Mouse (Mus musculus) heart, postnatal 4 days (tissue): ENCODE measurements around the gene Zcchc2. TPM values are rescaled to one million over a fixed set of nuclear protein-coding genes. Genes with fewer than 3 reads are reported as not detected.
A peak's percentile ranks its signal among the peaks of the same experiment; 100 is the strongest.

ENCODE experiments used
- DNase-seq: peaks from one replicate; pipeline ENCODE4 v3.0.0; 2021
- total RNA-seq, 2 experiments: library from RNA; stranded (reverse); gene quantifications; 2 replicates each; pipeline ENCODE4 v1.2.3; 2021

Gene Zcchc2
- 1 to 10 TPM; 8.7 to 9.1 TPM for total RNA-seq

DNA sequence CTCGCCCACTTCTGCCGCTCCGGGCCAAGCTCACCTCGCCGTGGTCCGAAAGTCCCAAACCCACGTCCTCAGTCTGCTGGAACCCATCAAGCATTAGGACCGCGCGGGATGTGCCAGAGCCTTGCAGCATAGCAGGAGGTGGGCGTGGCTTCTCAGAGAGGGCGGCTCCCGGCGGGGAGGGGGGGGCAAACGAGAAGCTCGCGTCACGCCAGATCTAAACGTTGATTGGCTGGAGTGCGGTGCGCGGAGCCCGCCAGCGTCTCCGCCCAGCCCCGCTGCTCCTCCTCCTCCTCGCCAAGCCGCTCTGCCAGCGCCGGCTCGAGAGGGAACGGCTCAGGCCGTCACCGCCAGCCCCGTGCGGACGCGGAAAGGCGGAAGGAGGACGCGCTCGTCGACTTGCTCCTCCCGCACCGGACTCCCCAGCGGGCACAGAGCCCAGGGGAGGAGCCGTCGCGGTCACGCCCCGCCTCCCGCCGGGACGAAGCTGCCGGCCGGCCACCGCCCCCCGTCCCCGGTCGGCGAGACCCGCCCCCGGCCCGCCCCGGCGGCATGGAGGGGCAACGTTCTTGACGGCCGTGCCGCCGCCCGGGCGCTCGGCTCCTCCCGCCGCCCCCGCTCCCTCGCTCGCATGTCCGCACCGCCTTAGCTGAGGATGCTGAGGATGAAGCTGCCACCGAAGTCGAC, at the start of gene Zcchc2:
Gene Zcchc2, plus strand, starts transcription at position 269 of the 684 bp plus-strand sequence.
- peak; percentile 99 for DNase-seq

DNA sequence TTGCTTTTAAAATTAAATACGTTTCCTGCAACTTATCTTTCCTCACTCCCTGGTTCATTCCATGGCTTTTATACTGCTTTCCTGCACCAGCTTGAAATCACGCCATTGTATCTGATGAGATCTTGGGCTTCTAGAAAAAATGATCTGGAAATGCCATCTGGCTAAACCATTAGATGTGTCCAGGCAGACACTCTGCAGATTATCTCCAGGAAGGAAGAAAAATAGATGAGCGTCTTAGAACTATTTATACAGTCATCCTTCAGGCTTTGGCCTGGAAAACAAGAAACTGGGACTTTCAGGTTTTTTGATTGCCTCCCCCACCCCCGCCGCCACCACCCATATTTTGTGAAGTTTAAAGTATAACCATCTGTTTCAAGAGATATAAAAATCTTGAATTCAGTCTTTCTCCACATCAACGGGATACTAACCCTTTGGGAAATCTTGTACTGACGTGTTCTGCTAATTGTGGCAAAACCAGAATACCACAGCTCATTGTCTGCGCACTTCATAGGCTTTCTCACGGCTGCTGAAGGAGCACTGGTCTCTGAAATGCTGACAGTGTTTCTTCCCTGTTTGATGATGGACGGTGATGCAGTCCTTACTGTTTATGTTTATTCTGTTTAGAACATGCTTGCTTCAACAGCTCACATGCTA, 45.2 kb upstream of the Zcchc2 start:
- no peak for DNase-seq

DNA sequence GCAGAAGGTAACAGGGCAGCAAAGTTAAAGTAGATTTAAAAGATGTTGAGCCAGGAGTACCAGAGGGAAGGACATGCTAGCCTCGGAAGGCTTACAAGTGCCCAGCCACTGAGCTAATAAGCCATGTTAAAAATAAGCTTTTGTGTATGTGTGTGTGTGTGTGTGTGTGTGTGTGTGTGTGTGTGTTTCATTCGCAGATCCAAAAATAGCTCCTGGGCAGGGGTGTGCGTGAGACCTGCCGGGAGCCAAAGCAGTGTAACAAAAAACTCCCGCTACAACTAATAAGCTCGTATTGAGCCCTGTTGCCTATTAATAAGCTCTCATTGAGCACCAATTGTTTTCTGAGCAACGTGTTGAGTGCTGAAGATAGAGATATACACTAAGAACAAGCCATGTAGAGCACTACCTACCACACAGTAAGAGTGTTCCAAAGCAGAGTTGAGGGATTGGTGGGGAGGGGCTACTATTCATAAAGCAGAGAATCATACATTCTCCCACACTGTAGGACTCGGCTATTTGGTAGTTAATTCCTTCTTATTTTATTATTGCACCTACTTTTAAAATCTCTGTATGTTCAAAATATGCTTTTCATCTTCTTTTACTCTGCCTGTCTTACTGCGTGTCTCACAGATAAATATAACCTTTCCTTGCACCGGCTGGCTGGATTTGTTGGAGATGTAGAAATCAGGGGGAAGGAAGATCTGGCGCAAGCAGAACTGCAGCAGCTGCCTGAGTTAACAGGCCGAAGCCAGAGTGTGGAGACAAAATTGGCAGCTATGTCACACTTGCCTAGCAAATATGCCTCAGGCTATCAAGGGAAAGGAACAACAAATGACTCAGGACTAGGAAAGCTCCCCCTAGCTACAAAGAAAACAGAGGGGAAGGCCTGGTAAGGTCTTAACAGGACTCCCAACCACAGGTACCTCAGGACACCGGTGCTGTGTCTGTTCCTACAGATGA, 43.3 kb upstream of the Zcchc2 start:
- DNase-seq = peak; percentile 45

DNA sequence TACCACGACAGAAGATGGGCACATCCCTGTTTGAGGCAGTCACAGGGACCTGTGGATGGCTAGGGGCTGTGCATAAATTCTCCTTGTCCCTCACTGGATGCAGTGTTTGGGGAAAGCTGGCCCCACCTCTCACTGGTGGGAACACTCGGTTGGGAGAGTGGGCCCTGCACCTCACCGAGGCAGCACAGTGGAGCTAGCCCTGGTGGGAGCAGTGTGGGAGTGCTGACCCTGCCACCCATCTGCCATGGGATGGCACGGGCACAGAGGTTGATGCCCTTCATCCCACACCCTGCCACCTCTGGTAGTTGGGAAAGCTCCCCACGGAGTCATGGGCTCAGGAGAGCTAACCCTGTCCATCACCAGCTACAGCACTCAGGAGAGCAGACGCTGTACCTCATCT, 41.9 kb upstream of the Zcchc2 start:
- DNase-seq = no peak

DNA sequence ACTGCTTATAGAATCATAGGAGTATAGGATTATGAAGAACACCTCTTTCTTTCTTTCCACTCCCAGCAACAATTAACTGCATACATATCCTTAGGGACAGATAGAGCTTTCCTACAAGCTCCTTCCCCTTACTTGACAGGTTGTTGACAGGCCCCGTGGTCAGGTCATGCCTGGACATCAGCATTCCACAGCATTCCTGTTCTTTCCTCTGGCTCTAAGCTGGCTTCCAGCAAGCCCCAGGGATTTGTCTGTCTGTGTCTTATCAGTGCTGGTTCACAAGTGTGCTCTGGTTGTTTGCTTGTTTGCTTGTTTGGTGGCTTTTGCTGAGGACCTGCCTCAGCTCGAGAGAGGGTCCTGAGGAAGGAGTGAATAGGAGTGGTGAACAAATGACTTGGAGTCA, 36.6 kb upstream of the Zcchc2 start:
- no peak for DNase-seq

DNA sequence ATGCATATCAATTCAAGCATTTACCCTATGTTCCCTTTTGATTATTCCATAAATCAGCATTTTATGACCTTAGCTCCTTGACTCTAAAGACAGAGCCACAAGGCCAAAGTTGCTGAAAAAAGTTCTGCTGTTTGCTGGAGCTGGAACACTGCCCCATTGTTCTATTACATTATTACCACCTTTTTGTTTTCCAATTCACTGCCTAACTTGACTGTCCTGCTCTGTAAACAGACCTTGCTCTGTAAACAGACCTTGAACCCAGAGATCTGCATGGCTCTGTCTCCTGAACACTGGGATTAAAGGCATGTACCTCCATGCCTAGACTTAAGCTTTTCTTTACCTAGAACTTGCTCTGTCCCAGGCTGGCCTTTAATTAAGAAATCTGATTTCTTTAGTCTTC, 36.2 kb upstream of the Zcchc2 start:
- no peak for DNase-seq

DNA sequence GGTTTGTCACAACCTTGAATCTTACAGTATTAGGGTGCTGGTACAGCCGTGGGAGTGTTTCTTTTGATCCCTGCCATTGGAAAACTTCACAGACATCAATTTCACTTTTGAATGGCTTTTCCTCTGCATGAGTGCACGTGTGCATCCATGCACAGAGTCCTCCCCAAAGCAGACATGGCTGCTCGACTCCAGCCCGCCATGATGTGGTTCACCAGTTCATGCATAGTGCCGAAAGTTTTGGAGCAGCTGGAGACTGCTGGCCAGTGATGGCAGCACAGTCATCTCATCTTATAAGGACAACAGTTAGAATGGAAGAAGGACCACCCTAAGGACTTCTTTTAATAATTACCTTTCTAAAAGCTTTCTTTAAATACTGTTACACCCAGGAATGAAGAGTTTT, 34.1 kb upstream of the Zcchc2 start:
- DNase-seq = no peak

DNA sequence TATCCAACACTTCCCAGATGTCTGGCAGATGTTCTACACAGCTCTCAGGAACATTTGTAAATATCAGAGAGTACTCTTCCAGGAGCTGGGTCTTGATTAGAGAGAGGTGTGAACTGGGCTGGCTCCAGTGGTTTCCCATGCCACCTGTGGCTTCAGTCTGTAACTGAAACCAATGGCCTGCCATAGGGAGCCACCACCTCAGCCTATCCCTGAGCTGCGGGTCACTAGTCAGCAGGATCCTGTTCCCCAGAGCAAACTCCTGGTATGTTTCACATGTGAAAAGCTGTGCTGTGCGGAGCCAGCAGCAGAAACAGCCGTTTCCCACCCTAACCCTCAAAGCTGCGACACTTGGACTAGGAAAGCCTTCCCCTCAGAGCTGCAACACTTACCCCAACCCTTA, 28.7 kb upstream of the Zcchc2 start:
- no peak for DNase-seq

DNA sequence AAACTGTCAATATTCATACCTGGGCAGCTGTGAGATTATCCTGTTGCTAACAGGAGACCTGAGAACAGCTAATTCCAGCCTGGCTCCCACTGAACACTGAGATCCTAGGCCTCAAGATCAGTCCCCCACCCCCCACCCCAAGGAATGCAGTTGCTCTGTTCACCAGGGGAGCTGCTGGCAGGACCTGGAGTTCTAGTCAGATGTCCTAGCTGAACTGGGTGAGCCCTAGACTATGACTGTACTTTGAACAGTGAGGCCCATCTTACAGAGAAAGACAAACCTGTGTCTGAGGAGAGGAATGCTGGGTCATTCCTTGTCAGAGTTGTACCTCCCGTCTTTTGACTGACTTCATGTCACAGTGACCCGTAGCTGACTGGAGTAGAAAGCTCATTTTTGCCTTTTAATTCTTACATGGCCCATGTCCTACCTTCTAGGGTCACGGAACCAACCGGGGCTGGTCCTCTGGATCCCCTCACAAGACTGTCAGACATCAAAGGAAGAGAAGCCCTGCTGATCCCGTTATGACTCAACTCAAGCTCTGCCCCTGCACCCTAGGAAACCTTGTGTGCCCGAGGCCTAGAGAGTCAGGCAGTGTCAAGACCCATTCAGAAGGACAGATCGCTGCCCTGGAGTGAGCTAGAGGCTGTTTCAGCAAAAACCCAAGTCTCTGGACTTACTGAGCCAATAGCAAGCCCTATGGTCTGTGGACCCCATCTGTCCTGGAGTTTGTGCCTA, 28.0 kb upstream of the Zcchc2 start:
- DNase-seq = no peak

DNA sequence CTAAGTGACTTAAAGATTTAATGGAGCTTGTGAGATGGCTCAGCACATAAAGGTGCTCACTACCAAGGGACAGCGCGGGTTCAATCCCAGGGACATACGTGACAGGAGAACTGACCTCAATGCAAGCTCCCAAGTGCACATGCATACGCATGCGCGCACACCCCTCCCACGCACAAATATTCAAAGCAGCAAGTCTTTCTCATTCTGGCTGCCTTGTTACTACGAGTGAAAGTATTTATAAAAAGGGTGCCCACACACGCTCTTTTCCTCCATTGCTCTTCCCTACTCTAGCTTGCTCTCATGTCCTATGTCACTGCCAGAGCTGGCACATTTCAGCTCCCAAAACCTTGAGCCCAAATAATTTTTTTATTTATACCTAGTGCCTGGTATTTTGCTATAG, 27.4 kb upstream of the Zcchc2 start:
- DNase-seq = no peak

DNA sequence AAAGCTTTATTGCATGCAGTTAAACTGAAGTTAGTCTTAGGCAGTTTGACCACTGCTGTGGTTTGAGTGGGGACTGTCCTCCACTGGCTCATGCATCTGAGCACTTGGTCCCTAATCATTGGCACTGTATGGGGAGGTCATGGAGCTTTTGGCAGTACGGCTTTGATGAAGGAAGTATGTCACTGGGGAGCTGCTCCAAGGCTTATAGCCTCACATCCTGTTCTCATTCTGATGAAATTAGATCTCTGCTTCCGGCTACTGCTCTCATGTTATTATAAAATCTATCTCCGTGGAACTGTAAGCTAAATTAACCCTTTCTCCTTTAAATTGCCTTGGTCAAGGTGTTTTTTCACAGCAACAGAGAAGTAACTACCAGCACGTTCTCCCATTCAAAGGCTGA, 25.7 kb upstream of the Zcchc2 start:
- DNase-seq = no peak

DNA sequence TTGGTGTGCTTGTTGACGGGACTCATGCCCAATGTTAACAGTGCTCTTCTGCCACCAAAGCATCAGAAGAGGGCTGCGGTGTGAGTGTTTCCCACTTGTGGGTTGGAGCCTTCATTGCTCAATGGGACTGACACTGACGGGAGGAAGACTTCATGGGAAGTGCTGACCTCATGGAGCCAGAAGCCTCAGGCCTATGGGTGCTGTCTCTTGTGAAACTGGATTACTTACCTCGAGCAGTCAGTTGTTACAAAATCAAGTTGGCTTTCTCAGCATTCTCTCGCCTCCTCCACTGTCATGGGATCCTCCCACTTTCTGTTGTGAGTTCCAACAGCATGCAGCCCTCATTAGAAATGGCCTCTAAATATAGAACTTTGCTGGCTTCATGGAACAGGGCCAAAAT, 25.0 kb upstream of the Zcchc2 start:
- DNase-seq = no peak

DNA sequence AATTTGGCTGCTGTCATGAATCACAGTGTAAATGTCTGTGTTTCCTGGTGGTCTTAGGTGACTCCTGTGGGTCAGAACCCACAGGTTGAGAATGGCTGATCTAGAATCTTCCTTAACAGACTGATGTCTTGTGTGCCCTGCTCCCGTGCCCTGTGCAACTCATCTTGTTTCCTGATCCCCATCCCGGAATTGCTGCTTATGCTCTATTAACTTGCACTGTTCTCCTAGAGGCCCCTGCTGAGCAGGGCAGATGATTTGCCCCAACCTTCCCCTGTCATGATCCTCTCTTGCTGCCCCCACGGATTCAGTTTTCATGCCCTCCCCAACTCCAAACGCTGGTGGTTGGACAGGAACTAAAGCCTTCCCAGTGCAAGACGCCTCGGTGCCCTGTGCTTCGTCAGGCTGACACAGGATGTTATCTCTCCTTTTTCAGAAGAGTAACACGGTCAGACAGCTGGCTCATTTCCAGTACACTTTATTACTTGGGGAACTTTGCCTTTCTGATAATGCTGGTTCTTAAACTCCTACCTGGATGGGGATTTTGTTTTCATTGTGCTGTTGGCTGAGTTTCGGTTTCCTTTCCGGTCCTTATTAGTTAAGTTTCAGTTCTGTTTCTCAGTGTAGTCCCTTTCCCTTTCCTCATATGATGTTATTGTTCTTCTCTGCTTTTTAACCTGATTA, 18.6 kb upstream of the Zcchc2 start:
- peak; percentile 47 for DNase-seq

DNA sequence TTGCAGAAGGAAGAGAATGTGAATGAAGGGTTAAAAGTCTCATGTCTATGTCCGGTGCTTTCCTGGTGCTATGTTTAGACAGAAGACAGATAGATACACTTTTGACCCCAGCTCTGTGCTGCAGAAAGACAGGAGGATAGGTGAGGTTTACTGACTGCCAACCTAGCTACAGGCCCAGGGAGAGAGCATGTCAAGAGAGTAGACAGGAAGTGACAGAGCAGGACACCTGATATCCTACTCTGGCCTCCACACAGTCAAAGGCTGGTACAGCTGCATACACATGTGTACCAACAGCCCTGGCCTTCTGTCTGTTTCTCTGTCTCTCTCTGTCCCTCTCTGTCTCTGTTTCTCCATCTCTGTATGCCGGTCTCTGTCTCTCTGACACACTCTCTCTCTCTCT, 16.2 kb upstream of the Zcchc2 start:
- no peak for DNase-seq

DNA sequence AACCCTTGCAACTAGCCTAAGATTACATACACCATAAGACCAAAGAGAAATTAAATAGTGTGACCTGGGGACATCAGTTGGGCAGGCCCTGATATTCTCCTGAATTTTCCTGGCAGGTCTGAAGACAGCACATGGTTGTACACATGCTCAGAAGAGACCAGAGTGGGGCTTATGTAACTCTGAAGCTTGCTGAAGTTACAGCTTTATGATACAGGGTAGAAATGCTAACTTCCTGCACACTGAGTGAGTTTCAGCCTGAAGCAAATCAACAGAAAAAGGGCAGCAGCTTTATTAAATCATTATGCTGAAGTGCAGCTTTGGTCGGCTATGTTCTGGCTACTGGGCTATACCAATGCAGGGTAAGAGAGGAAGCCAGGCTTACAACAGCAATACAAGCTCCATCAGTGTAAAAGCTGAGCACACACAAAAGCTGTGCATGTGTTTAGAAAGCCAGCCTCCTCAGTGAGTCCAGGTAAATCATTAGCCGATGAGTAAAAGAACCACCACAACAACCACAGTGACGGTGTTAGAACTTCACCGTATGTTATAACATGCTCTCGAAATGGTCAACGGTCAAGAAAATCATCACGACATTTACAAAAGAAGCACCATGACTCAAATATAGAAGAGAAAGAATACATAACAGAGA, 12.6 kb upstream of the Zcchc2 start:
- DNase-seq = no peak

DNA sequence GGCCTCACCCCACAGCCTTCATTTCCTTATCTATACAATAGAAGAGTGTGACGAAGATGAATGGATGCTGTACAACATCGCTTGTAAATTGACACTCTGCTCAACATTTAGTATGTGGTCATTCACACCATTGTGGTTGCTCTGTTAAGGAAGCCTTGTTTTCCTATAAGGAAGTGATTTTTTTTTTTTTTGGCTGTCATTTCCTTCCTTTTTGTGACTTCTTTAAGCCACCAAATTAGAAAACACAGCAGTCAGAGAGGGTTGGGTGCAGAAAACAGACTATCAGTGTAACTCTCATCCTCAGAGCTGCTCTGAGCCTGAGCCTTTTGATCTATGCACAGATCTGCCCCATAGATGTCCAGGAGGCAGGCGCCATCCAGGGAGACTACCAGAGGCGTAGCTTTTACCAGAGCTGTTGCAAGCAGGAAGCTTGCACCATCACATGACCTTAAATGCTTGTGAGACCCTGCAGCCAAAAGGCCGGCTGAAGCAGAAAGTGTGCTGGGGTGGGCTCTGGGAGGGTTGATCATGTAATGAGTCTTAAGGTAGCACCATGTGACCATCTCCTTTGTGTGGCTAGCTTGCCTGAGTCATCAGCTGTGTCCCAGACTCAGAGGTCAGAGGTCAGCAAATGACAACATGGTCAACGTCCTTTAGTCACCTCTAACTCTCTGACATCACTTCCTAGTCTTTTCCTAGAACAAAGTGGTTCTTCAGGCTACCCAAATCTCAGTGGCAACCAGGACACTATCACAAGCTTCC, 9.2 kb upstream of the Zcchc2 start:
- DNase-seq = no peak

DNA sequence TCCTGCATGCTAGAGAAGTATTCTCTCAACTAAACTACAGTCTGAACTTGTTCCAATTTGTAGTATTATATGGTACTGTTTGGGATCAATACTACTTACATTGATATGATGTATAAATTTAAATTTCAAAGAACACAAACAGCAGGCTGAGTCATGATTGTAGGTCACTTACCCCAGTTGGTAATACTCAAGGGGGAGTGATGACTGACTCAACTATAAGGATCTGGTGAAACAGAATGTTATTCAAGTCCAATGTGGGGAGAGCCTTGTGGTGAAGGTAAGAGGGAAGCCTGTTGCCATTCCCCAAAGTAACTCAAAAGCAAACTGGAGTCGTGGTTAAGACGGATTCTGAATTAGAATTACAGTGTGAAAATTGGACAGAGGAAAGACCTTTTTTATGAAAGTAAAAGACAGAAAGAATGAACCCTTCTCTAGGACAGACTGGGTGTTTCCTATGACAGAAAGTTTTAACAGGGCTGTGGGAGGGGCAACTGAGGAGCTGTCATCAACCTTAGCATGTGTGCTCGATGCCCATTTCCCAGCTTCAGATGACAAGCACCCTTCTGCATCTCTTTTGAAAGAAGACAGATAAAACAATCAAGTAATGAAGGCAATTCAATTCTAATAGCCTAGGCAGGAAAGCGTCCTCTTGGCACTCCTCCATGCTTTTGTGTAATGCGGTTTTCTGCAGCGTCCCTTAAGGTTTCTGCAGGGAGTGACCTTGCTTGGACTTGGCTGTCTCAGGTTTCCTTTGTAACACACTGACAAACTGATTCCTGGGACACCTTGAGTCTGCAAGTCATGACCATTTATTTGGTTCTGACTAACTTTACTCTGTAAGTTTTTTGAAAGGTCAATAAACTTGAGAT, 7.5 kb upstream of the Zcchc2 start:
- DNase-seq = peak; percentile 52

DNA sequence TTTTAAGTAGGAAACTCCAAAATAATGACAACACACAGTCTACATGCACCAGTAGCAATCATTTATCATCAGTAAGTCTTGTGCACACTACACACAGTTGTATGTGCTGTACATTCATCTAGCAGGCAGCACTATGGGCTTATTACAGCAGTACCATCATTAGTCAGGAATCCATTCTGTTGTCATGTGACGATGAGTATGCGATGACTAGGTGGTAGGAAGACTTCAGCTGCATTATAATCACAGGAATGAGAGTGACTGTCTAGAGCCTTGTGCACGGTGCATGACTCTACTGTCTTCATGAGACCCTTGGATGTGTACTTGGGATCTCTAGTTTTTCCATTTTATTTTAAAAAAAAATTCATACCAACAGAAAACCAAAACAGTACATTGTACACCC, 6.0 kb upstream of the Zcchc2 start:
- DNase-seq = no peak

DNA sequence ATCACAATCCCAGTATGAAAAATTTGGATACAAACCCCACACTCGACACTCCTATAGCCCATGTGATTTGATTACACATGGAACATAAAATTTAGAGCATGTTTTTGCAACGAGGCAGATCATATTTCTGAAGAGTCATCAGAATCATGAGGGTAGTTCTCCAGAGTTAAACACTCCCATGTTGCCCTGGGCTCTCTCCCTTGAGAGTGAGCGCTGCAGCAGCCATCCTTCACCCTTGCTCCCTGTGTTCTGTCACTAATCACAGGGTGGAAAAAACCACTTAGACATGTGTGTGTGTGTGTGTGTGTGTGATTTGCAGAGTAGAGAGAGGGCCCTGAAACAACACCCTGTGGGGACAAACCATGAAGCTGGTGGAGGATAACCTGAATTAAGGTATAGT, 2.0 kb upstream of the Zcchc2 start:
- DNase-seq = no peak
